Mouse (Mus musculus): ENCODE results near the gene Arhgap22. TPM values are rescaled to one million over a fixed set of nuclear protein-coding genes. Genes with fewer than 3 reads are reported as not detected.

The Arhgap22 gene
- polyA plus RNA-seq, 1 experiment from 2014 or later: 1.9 TPM

DNA sequence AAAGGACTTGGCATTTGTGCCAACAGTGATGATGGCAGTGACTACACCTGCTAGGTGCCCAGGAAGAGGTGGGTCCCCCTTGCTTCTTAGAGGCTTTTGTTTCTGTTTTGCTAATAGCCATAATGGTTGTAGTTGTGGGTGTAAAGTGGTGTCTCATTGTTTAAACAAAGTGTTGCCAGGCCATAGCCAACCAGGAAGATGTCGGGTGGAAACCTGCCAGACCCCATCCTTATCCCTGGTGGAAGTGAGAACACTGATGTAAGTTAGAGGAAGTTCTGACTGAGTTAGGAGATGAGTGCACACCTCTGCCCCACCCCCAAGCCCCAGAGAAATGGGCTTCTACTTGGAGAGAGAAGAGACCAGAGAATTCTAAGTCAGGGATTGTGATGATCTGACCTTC is 134.3 kb downstream of the Arhgap22 start:
- 75% methylated on average over 1 of the region's 1 CpGs for WGBS

GRCm38 (mm10) chr14:33351019-33351418 is 137.2 kb downstream of the Arhgap22 start:
- Histone ChIP-seq H3K9ac (peak overlapping the region; percentile 75), H3K4me3 (peak overlapping the region; percentile 49), H3K27me3 (peaks cover 59% of the 10 kb centered on the region), H3K36me3 (no peaks in the 10 kb centered on the region), H3K4me1 (replicated peaks) (peaks cover 9% of the 10 kb centered on the region), H3K9me3 (no peaks in the 10 kb centered on the region), H3K4me2 (peak overlapping the region; percentile 69), H3K27ac (no peak overlapping the region)
- no peak for ATAC-seq (ENCODE audit: low FRiP score)
- whole genome bisulfite sequencing: under 1% methylated on average over 42 of the region's 42 CpGs

More for the DNA sequence above, 134.3 kb downstream of the Arhgap22 start:
- no peaks in the 10 kb centered on the region for H3K9me3 ChIP-seq
- H3K4me1 ChIP-seq (replicated peaks): peaks cover 9% of the 10 kb centered on the region
- H3K4me3 ChIP-seq: no peak overlapping the region
- no peaks in the 10 kb centered on the region for H3K36me3 ChIP-seq
- H3K4me2 ChIP-seq: no peak overlapping the region
- ATAC-seq (ENCODE audit: low FRiP score): no peak
- H3K9ac ChIP-seq: no peak overlapping the region
- peaks cover 54% of the 10 kb centered on the region for H3K27me3 ChIP-seq
- H3K27ac ChIP-seq: no peak overlapping the region

GRCm38 (mm10) chr14:33351984-33352722 is 138.3 kb downstream of the Arhgap22 start:
- Histone ChIP-seq H3K4me2 (no peak overlapping the region), H3K9me3 (no peaks in the 10 kb centered on the region), H3K27ac (no peak overlapping the region), H3K9ac (no peak overlapping the region), H3K4me1 (replicated peaks) (peaks cover 9% of the 10 kb centered on the region), H3K4me3 (no peak overlapping the region), H3K36me3 (no peaks in the 10 kb centered on the region), H3K27me3 (peaks cover 59% of the 10 kb centered on the region)
- 72% methylated on average over 6 of the region's 6 CpGs for WGBS
- ATAC-seq (ENCODE audit: low FRiP score): no peak

DNA sequence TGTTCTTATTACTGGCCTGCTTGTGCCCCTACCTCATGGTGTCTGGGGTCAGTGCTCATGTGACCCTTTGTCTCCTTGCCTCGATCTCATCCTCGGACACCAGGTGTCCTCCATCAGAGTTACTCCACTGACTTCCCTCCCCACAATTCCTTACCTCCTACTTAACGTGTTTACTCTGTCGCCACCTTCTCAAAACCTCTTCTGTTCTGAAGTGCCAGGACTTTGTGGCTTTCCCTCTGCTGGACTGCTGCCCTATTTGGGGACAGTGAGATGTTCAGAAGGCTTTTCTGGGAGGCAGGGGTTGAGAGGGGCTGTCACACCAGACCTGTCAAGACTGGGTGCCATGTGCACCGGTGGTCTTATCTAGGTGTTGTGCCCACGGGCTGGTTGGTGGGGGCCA is 139.1 kb downstream of the Arhgap22 start:
- no peak for ATAC-seq (ENCODE audit: low FRiP score)
- Histone ChIP-seq H3K27ac (no peak overlapping the region), H3K36me3 (no peaks in the 10 kb centered on the region), H3K27me3 (peaks cover 59% of the 10 kb centered on the region), H3K4me1 (replicated peaks) (peaks cover 9% of the 10 kb centered on the region), H3K4me2 (no peak overlapping the region), H3K9ac (no peak overlapping the region), H3K4me3 (no peak overlapping the region), H3K9me3 (no peaks in the 10 kb centered on the region)
- 84% methylated on average over 6 of the region's 6 CpGs for WGBS

DNA sequence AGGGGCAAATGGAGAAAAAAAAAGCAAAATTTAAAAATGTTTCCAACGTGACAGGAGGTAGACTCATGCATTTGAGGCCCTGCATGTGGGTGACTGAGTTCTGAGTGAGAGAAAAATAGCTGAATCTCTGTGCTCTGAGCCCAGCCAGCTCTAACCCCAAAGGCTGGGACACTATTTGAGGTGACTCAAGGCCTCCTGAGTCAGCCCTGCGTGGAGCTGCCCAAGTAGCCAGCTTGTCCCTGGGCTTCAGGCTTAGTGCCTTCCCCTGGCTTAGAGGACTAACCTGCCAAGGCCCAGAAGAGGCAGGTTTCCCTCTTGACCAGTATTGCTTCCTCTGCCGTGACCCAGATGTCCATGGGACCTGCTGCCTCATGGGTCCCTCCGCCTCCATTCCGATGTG is 141.4 kb downstream of the Arhgap22 start:
- Histone ChIP-seq H3K4me3 (no peak overlapping the region), H3K36me3 (no peaks in the 10 kb centered on the region), H3K4me2 (no peak overlapping the region), H3K9me3 (no peaks in the 10 kb centered on the region), H3K27me3 (peaks cover 36% of the 10 kb centered on the region), H3K9ac (no peak overlapping the region), H3K4me1 (replicated peaks) (peaks cover 9% of the 10 kb centered on the region), H3K27ac (no peak overlapping the region)
- 86% methylated on average over 5 of the region's 5 CpGs for WGBS
- ATAC-seq (ENCODE audit: low FRiP score): no peak

DNA sequence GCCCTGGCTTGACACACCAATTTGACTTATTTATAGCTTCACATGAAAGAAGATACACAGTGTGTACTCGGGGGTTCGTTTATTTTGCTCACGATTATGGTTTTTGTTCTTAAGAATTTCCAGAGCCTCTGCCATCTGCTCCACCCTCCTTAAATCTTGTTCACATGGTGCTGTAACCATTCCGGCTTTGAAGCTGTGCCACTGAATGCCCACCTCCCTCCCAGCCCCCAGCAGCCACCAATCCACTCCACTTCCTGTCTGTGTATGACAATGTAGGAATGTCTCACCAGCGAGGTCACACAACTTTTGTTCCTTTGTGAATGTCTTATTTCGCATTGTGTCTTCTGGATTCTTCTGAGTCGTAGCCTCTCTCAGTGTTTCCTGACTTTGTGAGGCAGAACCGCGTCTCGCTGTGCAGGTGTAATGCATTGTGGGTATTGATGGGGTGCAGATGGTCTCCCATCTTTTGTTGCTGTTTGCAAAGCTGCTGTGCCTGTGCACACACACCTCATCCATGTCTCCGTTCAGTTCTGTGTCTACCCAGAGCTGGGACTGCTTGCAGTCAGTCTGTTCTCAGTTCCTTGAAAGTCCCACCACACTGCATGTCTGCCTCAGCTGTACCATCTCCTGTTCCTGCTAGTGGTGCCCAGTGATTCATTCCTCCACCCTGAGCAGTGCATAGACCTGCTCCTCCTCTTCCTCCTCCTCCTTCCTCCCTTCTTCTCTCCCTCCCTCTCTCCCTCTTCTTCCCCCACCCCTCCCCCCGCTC is 144.0 kb downstream of the Arhgap22 start:
- Histone ChIP-seq H3K27ac (no peak overlapping the region), H3K27me3 (peaks cover 15% of the 10 kb centered on the region), H3K36me3 (no peaks in the 10 kb centered on the region), H3K4me2 (no peak overlapping the region), H3K9ac (no peak overlapping the region), H3K4me1 (replicated peaks) (peaks cover 13% of the 10 kb centered on the region), H3K4me3 (no peak overlapping the region), H3K9me3 (no peaks in the 10 kb centered on the region)
- WGBS: 77% methylated on average over 12 of the region's 12 CpGs
- no peak for ATAC-seq (ENCODE audit: low FRiP score)

DNA sequence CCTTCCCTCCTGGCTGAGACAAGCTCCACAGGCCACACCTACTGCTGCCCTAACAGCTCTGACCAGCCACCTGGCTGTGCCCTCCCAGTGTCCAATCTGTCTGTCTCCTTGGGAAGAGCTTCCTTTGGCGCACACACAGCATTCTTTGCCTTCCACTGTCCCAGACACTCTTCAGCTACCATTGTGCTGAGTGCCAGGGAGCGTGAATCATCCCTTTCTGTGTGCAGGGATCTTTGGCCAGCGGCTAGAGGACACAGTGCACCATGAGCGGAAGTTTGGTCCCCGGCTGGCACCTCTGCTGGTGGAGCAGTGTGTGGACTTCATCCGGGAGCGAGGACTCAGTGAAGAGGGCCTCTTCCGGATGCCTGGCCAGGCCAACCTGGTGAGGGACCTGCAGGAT is 145.1 kb downstream of the Arhgap22 start:
- H3K27ac ChIP-seq: no peak overlapping the region
- no peaks in the 10 kb centered on the region for H3K36me3 ChIP-seq
- ATAC-seq (ENCODE audit: low FRiP score): no peak
- H3K27me3 ChIP-seq: peaks cover 5% of the 10 kb centered on the region; the same call in 1 of the 2 replicates
- H3K9me3 ChIP-seq: no peaks in the 10 kb centered on the region
- no peak overlapping the region for H3K4me3 ChIP-seq
- 93% methylated on average over 8 of the region's 8 CpGs for WGBS
- no peak overlapping the region for H3K9ac ChIP-seq
- peaks cover 16% of the 10 kb centered on the region for H3K4me1 ChIP-seq (replicated peaks)
- H3K4me2 ChIP-seq: no peak overlapping the region

GRCm38 (mm10) chr14:33361546-33361945 is 147.7 kb downstream of the Arhgap22 start:
- H3K27me3 ChIP-seq: peaks cover 4% of the 10 kb centered on the region; the same call in 1 of the 2 replicates
- H3K36me3 ChIP-seq: no peaks in the 10 kb centered on the region
- no peak overlapping the region for H3K9ac ChIP-seq
- peaks cover 18% of the 10 kb centered on the region for H3K4me1 ChIP-seq (replicated peaks)
- 80% methylated on average over 3 of the region's 4 CpGs for WGBS
- H3K9me3 ChIP-seq: no peaks in the 10 kb centered on the region
- no peak overlapping the region for H3K27ac ChIP-seq
- no peak for ATAC-seq (ENCODE audit: low FRiP score)
- H3K4me3 ChIP-seq: no peak overlapping the region
- no peak overlapping the region for H3K4me2 ChIP-seq

DNA sequence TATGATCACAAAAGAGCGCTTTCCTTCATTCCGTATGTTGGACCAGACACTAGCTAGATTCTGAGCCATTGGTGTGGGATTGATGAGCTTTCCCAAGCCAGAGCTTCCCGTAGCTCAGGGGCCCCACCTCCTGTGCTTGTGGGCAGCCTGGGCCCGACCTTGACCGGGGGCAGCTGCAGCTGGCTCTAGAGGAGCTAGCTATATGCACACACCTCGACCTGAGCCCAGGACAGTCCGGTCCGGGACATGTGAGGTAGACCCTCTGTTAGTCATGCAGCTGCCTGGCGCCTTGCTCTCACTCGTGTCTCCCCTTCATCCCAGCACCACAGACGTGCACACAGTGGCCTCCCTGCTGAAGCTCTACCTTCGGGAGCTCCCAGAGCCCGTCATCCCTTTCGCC is 148.3 kb downstream of the Arhgap22 start:
- H3K4me3 ChIP-seq: no peak overlapping the region

GRCm38 (mm10) chr14:33362807-33363206 is 149.0 kb downstream of the Arhgap22 start:
- WGBS: 42% methylated on average over 10 of the region's 10 CpGs
- Histone ChIP-seq H3K27me3 (peaks cover 4% of the 10 kb centered on the region; the same call in 1 of the 2 replicates), H3K36me3 (no peaks in the 10 kb centered on the region), H3K9ac (no peak overlapping the region), H3K4me2 (no peak overlapping the region), H3K4me1 (replicated peaks) (peaks cover 30% of the 10 kb centered on the region), H3K4me3 (no peak overlapping the region), H3K9me3 (no peaks in the 10 kb centered on the region), H3K27ac (no peak overlapping the region)
- no peak for ATAC-seq (ENCODE audit: low FRiP score)

More for the DNA sequence above, 148.3 kb downstream of the Arhgap22 start:
- Histone ChIP-seq H3K27me3 (peaks cover 4% of the 10 kb centered on the region; the same call in 1 of the 2 replicates), H3K36me3 (no peaks in the 10 kb centered on the region), H3K9me3 (no peaks in the 10 kb centered on the region), H3K4me2 (no peak overlapping the region), H3K9ac (no peak overlapping the region), H3K4me1 (replicated peaks) (peaks cover 23% of the 10 kb centered on the region), H3K27ac (no peak overlapping the region)
- ATAC-seq (ENCODE audit: low FRiP score): no peak
- 68% methylated on average over 14 of the region's 14 CpGs for WGBS

DNA sequence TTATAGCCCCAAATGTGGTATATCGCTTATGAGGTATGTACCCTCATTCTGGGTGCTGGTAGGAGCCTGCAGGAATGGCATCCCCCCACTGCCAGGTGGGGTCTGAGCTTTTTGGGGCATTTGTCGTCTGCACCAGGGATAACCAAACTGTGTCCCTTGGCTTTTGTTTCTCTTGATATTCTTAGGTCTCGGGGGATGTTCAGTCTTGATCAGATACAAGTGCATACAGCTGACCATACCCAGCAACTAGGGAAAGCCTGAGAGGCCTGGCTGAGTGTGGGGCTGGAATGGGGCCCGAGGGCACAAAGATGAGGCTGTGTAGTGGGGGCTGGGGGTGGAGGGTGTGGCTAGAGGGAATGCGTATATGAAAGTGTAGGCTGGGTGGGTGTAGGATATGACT is 149.8 kb downstream of the Arhgap22 start:
- no peak overlapping the region for H3K9ac ChIP-seq
- no peaks in the 10 kb centered on the region for H3K36me3 ChIP-seq
- H3K9me3 ChIP-seq: no peaks in the 10 kb centered on the region
- H3K4me3 ChIP-seq: no peak overlapping the region
- peaks cover 30% of the 10 kb centered on the region for H3K4me1 ChIP-seq (replicated peaks)
- H3K27ac ChIP-seq: no peak overlapping the region
- H3K4me2 ChIP-seq: no peak overlapping the region
- 86% methylated on average over 5 of the region's 5 CpGs for WGBS
- no peak for ATAC-seq (ENCODE audit: low FRiP score)
- H3K27me3 ChIP-seq: peaks cover 4% of the 10 kb centered on the region; the same call in 1 of the 2 replicates

- ATAC-seq (ENCODE audit: low FRiP score): no peak
- 91% methylated on average over 2 of the region's 2 CpGs for WGBS
These were observed 150.2 kb downstream of the Arhgap22 start for GRCm38 (mm10) chr14:33364061-33364460.

More at GRCm38 (mm10) chr14:33364061-33364460, 150.2 kb downstream of the Arhgap22 start:
- Histone ChIP-seq H3K4me3 (no peak overlapping the region), H3K4me2 (no peak overlapping the region), H3K9ac (no peak overlapping the region), H3K9me3 (no peaks in the 10 kb centered on the region), H3K27ac (no peak overlapping the region), H3K27me3 (peaks cover 4% of the 10 kb centered on the region; the same call in 1 of the 2 replicates), H3K4me1 (replicated peaks) (peaks cover 30% of the 10 kb centered on the region), H3K36me3 (no peaks in the 10 kb centered on the region)
